Mouse (Mus musculus): Measurements from ENCODE around the gene Ntn3. TPM values are rescaled to one million over a fixed set of nuclear protein-coding genes. Genes with fewer than 3 reads are reported as not detected.

Gene Ntn3
- polyA plus RNA-seq, 1 experiment from 2014 or later = 0.45 TPM

DNA sequence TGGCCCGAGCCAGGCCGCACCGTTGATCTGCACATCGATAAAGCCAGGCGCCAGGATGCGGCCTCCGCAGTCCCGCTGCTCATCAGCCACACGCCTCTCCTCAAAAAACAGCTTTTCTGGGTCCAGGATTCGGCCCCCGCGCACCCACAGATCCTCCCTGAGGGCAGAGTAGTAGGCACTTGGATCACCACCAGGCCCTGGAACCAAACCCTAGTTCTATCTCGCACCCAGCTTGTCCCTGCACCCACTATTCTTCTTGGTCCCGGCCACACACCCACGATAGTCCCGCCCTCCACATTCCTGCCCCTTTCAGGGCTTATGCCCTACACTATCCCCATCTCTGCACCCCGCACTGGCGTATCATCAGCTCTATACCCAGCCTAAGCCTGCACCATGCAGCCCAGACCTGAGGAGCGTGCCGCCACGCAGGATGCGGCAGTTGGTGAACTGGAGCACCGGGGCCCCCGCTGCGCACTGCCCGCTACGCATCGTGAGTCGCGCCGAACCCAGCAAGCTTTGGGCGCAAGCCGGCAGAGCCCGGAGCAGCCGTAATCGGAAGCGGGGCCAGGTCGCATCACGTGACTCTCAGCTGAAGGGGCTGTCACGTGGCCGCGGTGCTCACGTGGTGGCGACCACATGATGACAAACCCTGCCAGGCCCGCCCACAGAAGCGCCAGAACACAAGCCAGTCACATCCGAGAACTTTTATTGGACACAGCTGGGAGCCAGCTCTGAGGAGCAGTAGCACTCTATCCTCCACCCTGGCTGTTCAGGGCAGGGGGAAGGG, 46.0 kb downstream of the Ntn3 start, which contains the start of gene Amdhd2:
Amdhd2 (minus strand) TSS at position 591 of the 787 bp plus-strand sequence.
- Histone ChIP-seq H3K9me3 (ENCODE audit: low read length) (no peaks in the 10 kb centered on the region), H3K9ac (replicated peaks) (peak within 1 kb of the TSS; percentile 73), H3K4me1 (ENCODE audit: insufficient read depth) (peaks cover 38% of the 10 kb centered on the region), H3K27me3 (ENCODE audit: insufficient read depth, low read length) (no peaks in the 10 kb centered on the region), H3K4me2 (ENCODE audit: low read depth, low read length) (peak within 1 kb of the TSS; percentile 92), H3K36me3 (replicated peaks; ENCODE audit: insufficient read depth, low read length) (peaks cover 23% of the 10 kb centered on the region), H3K4me3 (ENCODE audit: low read depth, low read length) (peak within 1 kb of the TSS; percentile 59), H3K27ac (ENCODE audit: low read depth) (peak within 1 kb of the TSS; percentile 86)
- DNase-seq = peak; percentile 97
- 1% methylated on average over 47 of the region's 47 CpGs for WGBS (ENCODE audit: insufficient replicate concordance)
- TF ChIP-seq CTCF (IDR thresholded peaks at IDR 0.05; ENCODE audit: low read depth) = no peak
- TF ChIP-seq EP300 (IDR thresholded peaks at IDR 0.05; ENCODE audit: low read depth) = peak; percentile 67; the same call in 1 of the 2 replicates
- ATAC-seq = peak; percentile 82

DNA sequence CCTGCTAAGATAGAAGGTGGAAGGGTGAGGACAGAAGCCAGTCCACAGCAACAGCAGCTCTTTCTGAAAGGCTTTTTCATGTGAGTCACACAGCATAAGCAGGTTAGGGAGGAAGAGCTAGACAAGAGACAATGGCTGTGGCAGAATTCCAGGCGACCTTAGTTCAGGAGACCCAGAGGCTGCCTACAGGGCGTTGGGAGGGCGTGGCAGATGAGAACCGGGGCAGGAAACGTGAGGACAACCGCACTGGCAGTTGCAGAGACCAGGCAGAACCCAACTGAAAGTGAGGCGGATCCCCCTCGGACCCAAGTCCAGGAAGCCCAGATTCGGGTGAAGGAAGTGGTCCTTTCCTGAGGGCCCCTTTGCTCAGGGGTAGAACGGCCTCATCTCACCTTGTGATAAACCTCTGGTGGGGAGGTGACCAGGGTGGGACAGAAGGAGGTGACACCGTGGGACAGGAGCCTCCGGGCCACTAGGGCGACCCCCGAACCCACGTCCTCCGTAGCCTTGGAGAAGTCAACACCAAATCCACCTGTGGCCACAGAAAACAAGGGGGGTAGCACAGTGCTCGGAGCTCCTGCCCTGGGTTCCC, 46.7 kb downstream of the Ntn3 start:
- H3K4me3 ChIP-seq (ENCODE audit: low read depth, low read length) = peak overlapping the region; percentile 59
- H3K27me3 ChIP-seq (ENCODE audit: insufficient read depth, low read length) = no peaks in the 10 kb centered on the region
- no peaks in the 10 kb centered on the region for H3K9me3 ChIP-seq (ENCODE audit: low read length)
- H3K9ac ChIP-seq (replicated peaks) = peak overlapping the region; percentile 73
- H3K4me2 ChIP-seq (ENCODE audit: low read depth, low read length) = peak overlapping the region; percentile 92
- H3K4me1 ChIP-seq (ENCODE audit: insufficient read depth) = peaks cover 32% of the 10 kb centered on the region
- H3K27ac ChIP-seq (ENCODE audit: low read depth) = peak overlapping the region; percentile 86
- no peak for TF ChIP-seq CTCF (IDR thresholded peaks at IDR 0.05; ENCODE audit: low read depth)
- no peak for TF ChIP-seq EP300 (IDR thresholded peaks at IDR 0.05; ENCODE audit: low read depth)
- 6% methylated on average over 17 of the region's 17 CpGs for WGBS (ENCODE audit: insufficient replicate concordance)
- H3K36me3 ChIP-seq (replicated peaks; ENCODE audit: insufficient read depth, low read length) = peaks cover 22% of the 10 kb centered on the region
- peak; percentile 74 for DNase-seq
- peak; percentile 24 for ATAC-seq

DNA sequence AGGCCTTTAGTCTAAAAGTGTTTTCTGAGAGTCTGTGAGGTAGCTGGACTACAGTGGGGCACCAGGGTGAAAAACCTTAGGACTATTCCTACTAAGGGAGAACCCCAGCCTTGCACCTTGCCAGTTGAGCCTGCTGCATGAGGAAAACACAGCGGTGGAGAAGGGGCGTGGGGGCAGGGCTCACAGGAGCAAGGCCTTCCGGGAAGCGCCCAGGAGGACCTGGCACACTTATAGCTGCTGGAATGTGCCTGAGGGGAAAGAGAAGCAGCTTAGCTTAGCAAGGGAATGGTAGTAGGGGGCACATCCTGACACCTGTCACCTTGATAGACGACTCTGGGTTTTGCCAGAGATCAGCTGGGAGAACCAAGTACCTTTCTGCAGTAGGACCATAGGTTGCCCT, 47.9 kb downstream of the Ntn3 start:
- ATAC-seq (no peak), DNase-seq (no peak)
- Histone ChIP-seq H3K4me3 (ENCODE audit: low read depth, low read length) (no peak overlapping the region), H3K36me3 (replicated peaks; ENCODE audit: insufficient read depth, low read length) (peaks cover 14% of the 10 kb centered on the region), H3K4me2 (ENCODE audit: low read depth, low read length) (no peak overlapping the region), H3K9me3 (ENCODE audit: low read length) (no peaks in the 10 kb centered on the region), H3K9ac (replicated peaks) (no peak overlapping the region), H3K27me3 (ENCODE audit: insufficient read depth, low read length) (no peaks in the 10 kb centered on the region), H3K27ac (ENCODE audit: low read depth) (no peak overlapping the region), H3K4me1 (ENCODE audit: insufficient read depth) (peaks cover 23% of the 10 kb centered on the region)
- WGBS (ENCODE audit: insufficient replicate concordance) = 79% methylated on average over 5 of the region's 5 CpGs
- TF ChIP-seq CTCF (IDR thresholded peaks at IDR 0.05; ENCODE audit: low read depth) = no peak
- no peak for TF ChIP-seq EP300 (IDR thresholded peaks at IDR 0.05; ENCODE audit: low read depth)

DNA sequence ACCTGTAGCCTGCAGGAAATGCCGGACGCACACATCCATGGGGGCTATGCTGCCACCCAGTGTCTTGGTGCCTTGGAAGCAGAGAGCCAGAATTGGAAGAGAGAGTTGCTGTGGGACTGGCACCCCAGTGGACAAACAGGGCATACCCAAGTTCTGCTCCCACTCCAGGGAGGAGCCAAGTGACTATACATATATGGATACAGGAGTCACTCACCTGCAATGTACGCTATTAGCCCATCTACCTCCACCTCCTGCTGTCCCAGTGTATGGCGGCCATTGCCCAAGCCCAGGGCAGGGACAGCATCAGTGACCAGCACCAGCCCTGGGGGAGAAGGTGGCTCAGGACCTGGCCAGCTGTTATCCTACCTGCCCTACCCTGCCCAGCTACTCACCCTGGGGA, 51.8 kb downstream of the Ntn3 start:
- TF ChIP-seq CTCF (IDR thresholded peaks at IDR 0.05; ENCODE audit: low read depth) (no peak), EP300 (IDR thresholded peaks at IDR 0.05; ENCODE audit: low read depth) (no peak)
- Histone ChIP-seq H3K27me3 (ENCODE audit: insufficient read depth, low read length) (no peaks in the 10 kb centered on the region), H3K9ac (replicated peaks) (no peak overlapping the region), H3K4me3 (ENCODE audit: low read depth, low read length) (no peak overlapping the region), H3K4me2 (ENCODE audit: low read depth, low read length) (no peak overlapping the region), H3K4me1 (ENCODE audit: insufficient read depth) (peaks cover 24% of the 10 kb centered on the region), H3K9me3 (ENCODE audit: low read length) (no peaks in the 10 kb centered on the region), H3K27ac (ENCODE audit: low read depth) (no peak overlapping the region), H3K36me3 (replicated peaks; ENCODE audit: insufficient read depth, low read length) (peaks cover 6% of the 10 kb centered on the region)
- WGBS (ENCODE audit: insufficient replicate concordance) = 91% methylated on average over 4 of the region's 4 CpGs
- ATAC-seq = no peak
- no peak for DNase-seq

DNA sequence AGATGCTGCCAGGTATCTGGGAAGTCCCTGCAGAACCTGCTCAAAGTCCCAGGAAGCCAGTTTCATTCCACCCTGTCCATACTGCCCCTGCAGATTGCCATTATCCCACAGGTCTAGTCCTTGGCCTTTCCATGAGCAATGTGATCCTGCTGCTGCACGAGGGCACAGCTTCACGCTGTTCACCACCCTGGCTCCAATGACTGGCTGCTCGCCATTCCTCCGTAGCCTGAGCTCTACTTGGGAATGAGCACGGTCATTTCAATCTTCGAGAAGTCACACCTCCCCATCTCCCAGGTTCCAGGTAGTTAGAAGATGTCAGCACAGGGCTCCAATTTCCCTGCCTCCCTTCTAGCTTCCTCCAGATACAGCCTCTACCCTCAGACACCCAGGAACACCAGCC, 52.2 kb downstream of the Ntn3 start:
- DNase-seq = no peak
- ATAC-seq = no peak
- Histone ChIP-seq H3K4me3 (ENCODE audit: low read depth, low read length) (no peak overlapping the region), H3K27me3 (ENCODE audit: insufficient read depth, low read length) (no peaks in the 10 kb centered on the region), H3K4me1 (ENCODE audit: insufficient read depth) (peaks cover 21% of the 10 kb centered on the region), H3K9me3 (ENCODE audit: low read length) (no peaks in the 10 kb centered on the region), H3K36me3 (replicated peaks; ENCODE audit: insufficient read depth, low read length) (peaks cover 6% of the 10 kb centered on the region), H3K9ac (replicated peaks) (no peak overlapping the region), H3K4me2 (ENCODE audit: low read depth, low read length) (no peak overlapping the region), H3K27ac (ENCODE audit: low read depth) (no peak overlapping the region)
- TF ChIP-seq CTCF (IDR thresholded peaks at IDR 0.05; ENCODE audit: low read depth) (no peak), EP300 (IDR thresholded peaks at IDR 0.05; ENCODE audit: low read depth) (no peak)
- WGBS (ENCODE audit: insufficient replicate concordance) = 85% methylated on average over 6 of the region's 6 CpGs

DNA sequence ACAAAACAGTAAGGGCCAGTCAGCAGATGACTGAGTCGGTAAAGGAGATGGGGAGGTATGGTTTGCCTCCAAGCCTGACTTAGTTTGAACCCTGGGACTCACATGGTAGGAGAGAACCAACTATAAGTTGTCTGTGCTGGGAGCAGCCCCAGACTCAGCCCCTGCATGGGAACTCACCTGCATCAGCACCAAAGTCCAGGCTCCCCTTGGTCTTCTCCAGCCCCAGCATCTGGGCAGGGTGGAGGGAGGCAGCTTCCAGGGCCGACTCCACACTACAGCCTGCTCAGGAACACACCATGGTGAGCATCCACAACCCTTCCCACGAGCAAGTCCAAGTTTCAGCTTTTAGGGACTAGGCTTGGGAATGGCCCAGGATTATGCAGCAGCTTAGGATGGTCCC, 52.9 kb downstream of the Ntn3 start:
- no peak overlapping the region for H3K4me2 ChIP-seq (ENCODE audit: low read depth, low read length)
- DNase-seq = no peak
- H3K9ac ChIP-seq (replicated peaks) = no peak overlapping the region
- peaks cover 6% of the 10 kb centered on the region for H3K36me3 ChIP-seq (replicated peaks; ENCODE audit: insufficient read depth, low read length)
- H3K4me1 ChIP-seq (ENCODE audit: insufficient read depth) = peaks cover 25% of the 10 kb centered on the region
- TF ChIP-seq EP300 (IDR thresholded peaks at IDR 0.05; ENCODE audit: low read depth) (no peak), CTCF (IDR thresholded peaks at IDR 0.05; ENCODE audit: low read depth) (no peak)
- ATAC-seq = no peak
- H3K27me3 ChIP-seq (ENCODE audit: insufficient read depth, low read length) = no peaks in the 10 kb centered on the region
- no peak overlapping the region for H3K4me3 ChIP-seq (ENCODE audit: low read depth, low read length)
- WGBS (ENCODE audit: insufficient replicate concordance) = 71% methylated on average over 3 of the region's 3 CpGs
- no peak overlapping the region for H3K27ac ChIP-seq (ENCODE audit: low read depth)
- H3K9me3 ChIP-seq (ENCODE audit: low read length) = no peaks in the 10 kb centered on the region

All from liver, postnatal 0 days (tissue).